In the genomic region with DNA sequence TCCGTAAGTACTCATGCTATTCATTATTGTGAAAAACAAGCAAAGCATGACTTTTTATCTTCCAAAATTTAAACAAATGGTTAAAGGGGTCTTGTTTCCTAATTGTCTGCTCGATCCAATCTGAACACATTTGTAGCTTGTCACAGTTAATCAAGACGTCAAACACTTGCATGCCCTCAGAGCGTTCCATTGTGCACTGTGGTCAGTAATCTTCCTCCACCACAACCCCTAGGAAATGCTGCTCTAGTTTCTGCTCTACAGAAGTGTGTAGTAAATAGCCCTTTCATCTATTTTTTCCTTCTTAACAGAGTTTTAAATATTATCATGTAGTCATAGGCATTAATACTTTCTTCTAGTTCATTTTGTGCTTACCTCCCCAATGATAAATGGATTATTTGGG, we compare ENCODE assay signal across 16 mouse cellular contexts.
"Had no signal": no experiment of that assay in that cellular context is flagged by ENCODE, and none has a peak within 500 bp of the region (broad histone marks: within the 10 kb centered on the region; RNA-seq: fewer than 3 reads in every experiment).

No protein-coding gene starts in this region.

- DNase-seq: retina, postnatal 1 day; right cerebral cortex, adult 18-20 months; right cerebral cortex, postnatal 14 days; right cerebral cortex, postnatal 25 days; right cerebral cortex, postnatal 4 days; spleen, adult 18-20 months; thymus, adult 18-20 months; thymus, adult 2 months; thymus, postnatal 14 days; thymus, postnatal 25 days; thymus, postnatal 36 days; thymus, postnatal 4 days had no signal

- H3K27ac ChIP-seq: neural tube, embryonic 13.5 days; neural tube, embryonic 15.5 days; stomach, embryonic 15.5 days; stomach, postnatal 0 days had no signal

- H3K9ac ChIP-seq: neural tube, embryonic 13.5 days; neural tube, embryonic 15.5 days; stomach, embryonic 15.5 days had no signal

- H3K4me2 ChIP-seq: neural tube, embryonic 13.5 days; neural tube, embryonic 15.5 days; stomach, embryonic 15.5 days had no signal

- H3K36me3 ChIP-seq: neural tube, embryonic 13.5 days; neural tube, embryonic 15.5 days; stomach, embryonic 15.5 days had no signal

- H3K4me3 ChIP-seq: neural tube, embryonic 13.5 days; neural tube, embryonic 15.5 days; stomach, embryonic 15.5 days had no signal

- H3K27me3 ChIP-seq: neural tube, embryonic 13.5 days; neural tube, embryonic 15.5 days; stomach, embryonic 15.5 days had no signal

- H3K4me1 ChIP-seq: neural tube, embryonic 13.5 days; stomach, embryonic 15.5 days had no signal

- H3K9me3 ChIP-seq: neural tube, embryonic 13.5 days; neural tube, embryonic 15.5 days; stomach, embryonic 15.5 days had no signal
